ENCODE assay signal across 12 mouse cellular contexts in the genomic region with DNA sequence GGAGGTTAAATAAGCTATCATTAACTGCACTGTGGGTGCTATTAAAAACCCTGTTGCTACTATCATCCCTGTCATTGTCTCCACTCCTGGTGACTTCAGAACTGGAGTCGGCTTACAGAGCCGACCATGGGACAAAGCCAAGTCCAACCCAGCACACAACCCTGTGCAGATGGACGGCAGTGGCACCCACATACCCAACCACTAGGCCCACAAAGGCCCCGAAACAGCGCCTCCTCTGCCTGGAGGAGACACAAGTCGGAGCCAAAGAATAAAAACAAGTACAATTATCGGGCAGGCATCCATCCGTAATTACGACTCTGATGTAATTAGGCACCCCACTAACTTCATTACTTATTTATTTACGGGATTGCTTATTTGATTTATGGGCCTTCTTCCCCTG. TPM values are rescaled to one million over a fixed set of nuclear protein-coding genes. Genes with fewer than 3 reads are reported as not detected.
DNase-seq lines count a peak whose midpoint lies in the region; ATAC-seq lines count a peak whose summit lies in the region.
"Had no signal": no experiment of that assay in that cellular context is flagged by ENCODE, and none has a peak within 500 bp of the region (broad histone marks: within the 10 kb centered on the region; RNA-seq: fewer than 3 reads in every experiment).

No protein-coding gene starts in this region.

- peaks cover 96% of the 10 kb centered on the region for H3K4me1 ChIP-seq in kidney, embryonic 15.5 days
- H3K4me1 ChIP-seq in forebrain, embryonic 16.5 days (replicated peaks; ENCODE audit: control insufficient read depth, insufficient read depth, low read length): peaks cover 80% of the 10 kb centered on the region
- peaks cover 70% of the 10 kb centered on the region for H3K4me1 ChIP-seq in midbrain, embryonic 13.5 days (replicated peaks)

- no peaks in the 10 kb centered on the region for H3K27me3 ChIP-seq in kidney, embryonic 15.5 days
- no peaks in the 10 kb centered on the region for H3K27me3 ChIP-seq in forebrain, embryonic 16.5 days (replicated peaks; ENCODE audit: control insufficient read depth, insufficient read depth, low read length)
- H3K27me3 ChIP-seq in midbrain, embryonic 13.5 days: no peaks in the 10 kb centered on the region

- H3K4me3 ChIP-seq in kidney, embryonic 15.5 days (replicated peaks): no peak overlapping the region
- H3K4me3 ChIP-seq in forebrain, embryonic 16.5 days (replicated peaks; ENCODE audit: low read length): no peak overlapping the region
- no peak overlapping the region for H3K4me3 ChIP-seq in midbrain, embryonic 13.5 days (replicated peaks)

- H3K4me2 ChIP-seq in kidney, embryonic 15.5 days: no peak overlapping the region
- H3K4me2 ChIP-seq in forebrain, embryonic 16.5 days (ENCODE audit: low read length): no peak overlapping the region
- H3K4me2 ChIP-seq in midbrain, embryonic 13.5 days (replicated peaks): no peak overlapping the region

- no peak for ATAC-seq in kidney, embryonic 15.5 days (replicated peaks; ENCODE audit: low FRiP score)
- peak; percentile 27; the same call in 1 of the 2 replicates for ATAC-seq in forebrain, embryonic 16.5 days
- no peak for ATAC-seq in midbrain, embryonic 13.5 days

- H3K36me3 ChIP-seq in kidney, embryonic 15.5 days: no peaks in the 10 kb centered on the region
- H3K36me3 ChIP-seq in forebrain, embryonic 16.5 days (ENCODE audit: control insufficient read depth, insufficient read depth): no peaks in the 10 kb centered on the region
- no peaks in the 10 kb centered on the region for H3K36me3 ChIP-seq in midbrain, embryonic 13.5 days

- WGBS in kidney, embryonic 15.5 days: 37% methylated on average over 10 of the region's 10 CpGs
- WGBS in forebrain, embryonic 16.5 days: 11% methylated on average over 10 of the region's 10 CpGs
- WGBS in midbrain, embryonic 13.5 days: 76% methylated on average over 10 of the region's 10 CpGs

- H3K9me3 ChIP-seq in kidney, embryonic 15.5 days (replicated peaks): no peaks in the 10 kb centered on the region
- H3K9me3 ChIP-seq in forebrain, embryonic 16.5 days (ENCODE audit: control insufficient read depth, low read length): no peaks in the 10 kb centered on the region
- H3K9me3 ChIP-seq in midbrain, embryonic 13.5 days: no peaks in the 10 kb centered on the region

- DNase-seq in kidney, postnatal 25 days: no peak
- DNase-seq in ZHBTc4 (ENCODE audit: low read depth, low spot score): peak; percentile 27
- no peak for DNase-seq in frontal cortex, postnatal 14 days (ENCODE audit: low spot score in 2 of 2)
- no peak for DNase-seq in thymus, postnatal 4 days
- DNase-seq in retina, embryonic 14.5 days (ENCODE audit: low spot score): no peak
- DNase-seq: retina, postnatal 1 day; thymus, postnatal 14 days had no signal

- H3K27ac ChIP-seq in kidney, embryonic 15.5 days: peak overlapping the region; percentile 66; the same call in 1 of the 2 replicates
- H3K27ac ChIP-seq in forebrain, embryonic 16.5 days (ENCODE audit: low read length): peak overlapping the region; percentile 82
- peak overlapping the region; percentile 69; the same call in 1 of the 2 replicates for H3K27ac ChIP-seq in midbrain, embryonic 13.5 days
- H3K27ac ChIP-seq: kidney, postnatal 0 days; liver, embryonic 14.5 days had no signal

- H3K9ac ChIP-seq in kidney, embryonic 15.5 days: 0 out of 2 replicates have a peak overlapping the region, but pooled peaks have one; percentile 21
- no peak overlapping the region for H3K9ac ChIP-seq in forebrain, embryonic 16.5 days (replicated peaks; ENCODE audit: low read depth, low read length)
- H3K9ac ChIP-seq in midbrain, embryonic 13.5 days (replicated peaks): no peak overlapping the region
- H3K9ac ChIP-seq: liver, embryonic 14.5 days had no signal

RNA-seq across cellular contexts. Expression of a gene that starts 30.8 kb away (rescaled TPM):
- 27.5 and 28.8 TPM in 2 replicates for polyA plus RNA-seq in kidney, embryonic 15.5 days (2015; fragmentation: Nextera tagmentation; extraction: Ambion mirVana)
- 26.5 and 27.1 TPM in 2 replicates for polyA plus RNA-seq in forebrain, embryonic 16.5 days (2015; fragmentation: Nextera tagmentation; extraction: Ambion mirVana)
- 20.2 and 22.6 TPM in 2 replicates for polyA plus RNA-seq in midbrain, embryonic 13.5 days (2015; fragmentation: Nextera tagmentation; extraction: Ambion mirVana)
